Mouse (Mus musculus): Measurements from ENCODE around the gene Tmem210. TPM values are rescaled to one million over a fixed set of nuclear protein-coding genes. Genes with fewer than 3 reads are reported as not detected.

The Tmem210 gene
- not detected in 2 replicates for polyA plus RNA-seq (2015; fragmentation: Nextera tagmentation; extraction: Ambion mirVana)

GRCm38 (mm10) chr2:25287927-25288649 lies at the start of gene Tmem210:
Gene Tmem210 (plus strand): TSS chr2:25288145.
- Histone ChIP-seq H3K9me3 (replicated peaks; ENCODE audit: control insufficient read depth, low read length) (no peaks in the 10 kb centered on the region), H3K4me2 (ENCODE audit: low read depth, low read length) (no peak within 1 kb of the TSS), H3K9ac (ENCODE audit: low read depth, low read length) (no peak within 1 kb of the TSS), H3K4me3 (ENCODE audit: low read depth, low read length) (no peak within 1 kb of the TSS), H3K27me3 (ENCODE audit: control insufficient read depth, insufficient read depth, low read depth, low read length) (peaks cover 50% of the 10 kb centered on the region), H3K36me3 (ENCODE audit: control insufficient read depth, insufficient read depth) (peaks cover 11% of the 10 kb centered on the region), H3K4me1 (ENCODE audit: control insufficient read depth, low read depth, low read length) (peaks cover 8% of the 10 kb centered on the region), H3K27ac (ENCODE audit: low read length) (no peak within 1 kb of the TSS)
- no peak for ATAC-seq (ENCODE audit: low read depth)
- 76% methylated on average over 6 of the region's 6 CpGs for WGBS (ENCODE audit: insufficient replicate concordance)

- 64% methylated on average over 3 of the region's 3 CpGs for WGBS (ENCODE audit: insufficient replicate concordance)
- Histone ChIP-seq H3K4me3 (ENCODE audit: low read depth, low read length) (no peak overlapping the region), H3K36me3 (ENCODE audit: control insufficient read depth, insufficient read depth) (no peaks in the 10 kb centered on the region), H3K4me1 (ENCODE audit: control insufficient read depth, low read depth, low read length) (peaks cover 19% of the 10 kb centered on the region), H3K4me2 (ENCODE audit: low read depth, low read length) (no peak overlapping the region), H3K9me3 (replicated peaks; ENCODE audit: control insufficient read depth, low read length) (no peaks in the 10 kb centered on the region), H3K9ac (ENCODE audit: low read depth, low read length) (no peak overlapping the region), H3K27me3 (ENCODE audit: control insufficient read depth, insufficient read depth, low read depth, low read length) (peaks cover 29% of the 10 kb centered on the region), H3K27ac (ENCODE audit: low read length) (no peak overlapping the region)
- ATAC-seq (ENCODE audit: low read depth) = no peak
Measured at GRCm38 (mm10) chr2:25239766-25240165, 48.2 kb upstream of the Tmem210 start.

- no peak overlapping the region for H3K27ac ChIP-seq (ENCODE audit: low read length)
- peak overlapping the region; percentile 56 for H3K4me3 ChIP-seq (ENCODE audit: low read depth, low read length)
- no peaks in the 10 kb centered on the region for H3K9me3 ChIP-seq (replicated peaks; ENCODE audit: control insufficient read depth, low read length)
- H3K36me3 ChIP-seq (ENCODE audit: control insufficient read depth, insufficient read depth) = no peaks in the 10 kb centered on the region
- whole genome bisulfite sequencing (ENCODE audit: insufficient replicate concordance) = 45% methylated on average over 8 of the region's 8 CpGs
- no peak for ATAC-seq (ENCODE audit: low read depth)
- H3K27me3 ChIP-seq (ENCODE audit: control insufficient read depth, insufficient read depth, low read depth, low read length) = peaks cover 29% of the 10 kb centered on the region
- no peak overlapping the region for H3K9ac ChIP-seq (ENCODE audit: low read depth, low read length)
- peaks cover 19% of the 10 kb centered on the region for H3K4me1 ChIP-seq (ENCODE audit: control insufficient read depth, low read depth, low read length)
- H3K4me2 ChIP-seq (ENCODE audit: low read depth, low read length) = peak overlapping the region; percentile 73
Measured at GRCm38 (mm10) chr2:25240310-25240709, 47.6 kb upstream of the Tmem210 start.

- H3K9me3 ChIP-seq (replicated peaks; ENCODE audit: control insufficient read depth, low read length) = no peaks in the 10 kb centered on the region
- peak overlapping the region; percentile 45; the same call in 1 of the 2 replicates for H3K9ac ChIP-seq (ENCODE audit: low read depth, low read length)
- H3K4me3 ChIP-seq (ENCODE audit: low read depth, low read length) = peak overlapping the region; percentile 56
- H3K27ac ChIP-seq (ENCODE audit: low read length) = no peak overlapping the region
- H3K27me3 ChIP-seq (ENCODE audit: control insufficient read depth, insufficient read depth, low read depth, low read length) = peaks cover 29% of the 10 kb centered on the region
- H3K36me3 ChIP-seq (ENCODE audit: control insufficient read depth, insufficient read depth) = no peaks in the 10 kb centered on the region
- H3K4me1 ChIP-seq (ENCODE audit: control insufficient read depth, low read depth, low read length) = peaks cover 19% of the 10 kb centered on the region
- under 1% methylated on average over 29 of the region's 29 CpGs for whole genome bisulfite sequencing (ENCODE audit: insufficient replicate concordance)
- H3K4me2 ChIP-seq (ENCODE audit: low read depth, low read length) = peak overlapping the region; percentile 73
- ATAC-seq (ENCODE audit: low read depth) = peak; percentile 69
Measured at GRCm38 (mm10) chr2:25240723-25241437, 47.1 kb upstream of the Tmem210 start.

GRCm38 (mm10) chr2:25241438-25241775 lies 46.5 kb upstream of the Tmem210 start:
- Histone ChIP-seq H3K9me3 (replicated peaks; ENCODE audit: control insufficient read depth, low read length) (no peaks in the 10 kb centered on the region), H3K4me3 (ENCODE audit: low read depth, low read length) (no peak overlapping the region; the same call in 1 of the 2 replicates), H3K36me3 (ENCODE audit: control insufficient read depth, insufficient read depth) (no peaks in the 10 kb centered on the region), H3K27ac (ENCODE audit: low read length) (no peak overlapping the region), H3K27me3 (ENCODE audit: control insufficient read depth, insufficient read depth, low read depth, low read length) (peaks cover 29% of the 10 kb centered on the region), H3K4me1 (ENCODE audit: control insufficient read depth, low read depth, low read length) (peaks cover 19% of the 10 kb centered on the region), H3K9ac (ENCODE audit: low read depth, low read length) (no peak overlapping the region), H3K4me2 (ENCODE audit: low read depth, low read length) (peak overlapping the region; percentile 73)
- no peak for ATAC-seq (ENCODE audit: low read depth)
- 9% methylated on average over 6 of the region's 6 CpGs for WGBS (ENCODE audit: insufficient replicate concordance)

- ATAC-seq (ENCODE audit: low read depth) = no peak
- Histone ChIP-seq H3K9me3 (replicated peaks; ENCODE audit: control insufficient read depth, low read length) (no peaks in the 10 kb centered on the region), H3K36me3 (ENCODE audit: control insufficient read depth, insufficient read depth) (no peaks in the 10 kb centered on the region; the same call in 1 of the 2 replicates), H3K9ac (ENCODE audit: low read depth, low read length) (peak within 1 kb of the TSS; percentile 33; the same call in 1 of the 2 replicates), H3K4me3 (ENCODE audit: low read depth, low read length) (peak within 1 kb of the TSS; percentile 56), H3K4me1 (ENCODE audit: control insufficient read depth, low read depth, low read length) (peaks cover 19% of the 10 kb centered on the region), H3K27me3 (ENCODE audit: control insufficient read depth, insufficient read depth, low read depth, low read length) (peaks cover 29% of the 10 kb centered on the region), H3K27ac (ENCODE audit: low read length) (no peak within 1 kb of the TSS), H3K4me2 (ENCODE audit: low read depth, low read length) (peak within 1 kb of the TSS; percentile 73)
- 0% methylated on average over 33 of the region's 59 CpGs for WGBS (ENCODE audit: insufficient replicate concordance)
Measured at GRCm38 (mm10) chr2:25242101-25242506, 45.8 kb upstream of the Tmem210 start, which contains the start of the genes Rnf208 and Cysrt1. Gene Rnf208 (plus strand): TSS chr2:25242255. Gene Cysrt1 (minus strand): TSS chr2:25242452.

GRCm38 (mm10) chr2:25243342-25243741 lies 44.6 kb upstream of the Tmem210 start:
- WGBS (ENCODE audit: insufficient replicate concordance) = 66% methylated on average over 8 of the region's 8 CpGs
- no peaks in the 10 kb centered on the region; the same call in none of the 2 replicates for H3K36me3 ChIP-seq (ENCODE audit: control insufficient read depth, insufficient read depth)
- no peak overlapping the region for H3K4me2 ChIP-seq (ENCODE audit: low read depth, low read length)
- no peak overlapping the region for H3K4me3 ChIP-seq (ENCODE audit: low read depth, low read length)
- H3K9me3 ChIP-seq (replicated peaks; ENCODE audit: control insufficient read depth, low read length) = no peaks in the 10 kb centered on the region
- ATAC-seq (ENCODE audit: low read depth) = no peak
- no peak overlapping the region for H3K9ac ChIP-seq (ENCODE audit: low read depth, low read length)
- H3K27me3 ChIP-seq (ENCODE audit: control insufficient read depth, insufficient read depth, low read depth, low read length) = peaks cover 29% of the 10 kb centered on the region
- H3K4me1 ChIP-seq (ENCODE audit: control insufficient read depth, low read depth, low read length) = peaks cover 19% of the 10 kb centered on the region
- H3K27ac ChIP-seq (ENCODE audit: low read length) = no peak overlapping the region

- peaks cover 29% of the 10 kb centered on the region for H3K27me3 ChIP-seq (ENCODE audit: control insufficient read depth, insufficient read depth, low read depth, low read length)
- ATAC-seq (ENCODE audit: low read depth) = no peak
- H3K27ac ChIP-seq (ENCODE audit: low read length) = no peak overlapping the region
- 75% methylated on average over 4 of the region's 4 CpGs for WGBS (ENCODE audit: insufficient replicate concordance)
- H3K4me2 ChIP-seq (ENCODE audit: low read depth, low read length) = no peak overlapping the region
- no peak overlapping the region for H3K9ac ChIP-seq (ENCODE audit: low read depth, low read length)
- no peaks in the 10 kb centered on the region for H3K9me3 ChIP-seq (replicated peaks; ENCODE audit: control insufficient read depth, low read length)
- no peak overlapping the region for H3K4me3 ChIP-seq (ENCODE audit: low read depth, low read length)
- H3K36me3 ChIP-seq (ENCODE audit: control insufficient read depth, insufficient read depth) = peaks cover 4% of the 10 kb centered on the region
- H3K4me1 ChIP-seq (ENCODE audit: control insufficient read depth, low read depth, low read length) = peaks cover 19% of the 10 kb centered on the region
Measured at GRCm38 (mm10) chr2:25244144-25244543, 43.8 kb upstream of the Tmem210 start.

Data from liver, embryonic 16.5 days (tissue).